Mouse (Mus musculus) heart, postnatal 0 days (tissue): ENCODE results near the gene 4931414P19Rik.

Experiments used
- CTCF ChIP-seq: IDR thresholded peaks from 2 replicates; pipeline ENCODE4 v1.5.1; 2016; ENCODE audit warnings: antibody characterized with exemption, control low read depth, low read depth
- EP300 ChIP-seq: IDR thresholded peaks from 2 replicates; pipeline ENCODE4 v1.6.1; 2016; ENCODE audit warnings: antibody characterized with exemption, low read depth

DNA sequence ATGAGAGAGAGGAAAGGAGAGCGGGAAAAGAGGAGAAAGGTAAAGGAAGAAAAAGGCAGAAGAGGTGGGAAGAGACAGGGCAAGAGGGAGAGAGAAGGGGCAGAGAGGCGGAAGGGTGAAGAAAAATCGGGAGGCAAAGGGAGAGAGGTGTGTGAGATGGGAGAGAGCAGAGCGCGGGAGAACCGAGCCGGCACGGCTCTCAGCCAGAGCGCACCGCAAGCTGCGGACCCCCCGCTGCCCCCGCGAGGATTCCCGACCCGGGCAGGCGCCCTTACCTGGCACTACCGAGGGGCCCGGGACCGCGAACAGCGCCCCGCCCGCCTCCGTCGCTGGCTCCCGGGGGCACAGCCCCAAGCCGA lies 35.1 kb upstream of the 4931414P19Rik start, which contains the start of gene Gm17606:
- TF ChIP-seq CTCF (no peak), EP300 (no peak)
